Mouse (Mus musculus): Measurements from ENCODE around the gene Kirrel2.
A peak's percentile ranks its signal among the peaks of the same experiment; 100 is the strongest.

Kirrel2 gene

GRCm38 (mm10) chr7:30444971-30445751 is 12.3 kb downstream of the Kirrel2 start, which contains the start of gene Aplp1:
Gene Aplp1 (minus strand): TSS chr7:30445535.
- DNase-seq: peak in 1 of 2 experiments; percentile 53

GRCm38 (mm10) chr7:30444154-30444970 is 13.1 kb downstream of the Kirrel2 start:
- no peak for DNase-seq

GRCm38 (mm10) chr7:30443696-30444095 is 13.8 kb downstream of the Kirrel2 start:
- no peak for DNase-seq

- peak in 1 of 2 experiments; percentile 57 for DNase-seq
These were observed 16.8 kb downstream of the Kirrel2 start for GRCm38 (mm10) chr7:30440697-30441096.

GRCm38 (mm10) chr7:30439734-30440133 is 17.8 kb downstream of the Kirrel2 start:
- no peak for DNase-seq

- DNase-seq: no peak
These were observed 20.6 kb downstream of the Kirrel2 start for GRCm38 (mm10) chr7:30436879-30437278.

GRCm38 (mm10) chr7:30435156-30435555 is 22.3 kb downstream of the Kirrel2 start:
- no peak for DNase-seq

GRCm38 (mm10) chr7:30434701-30435100 is 22.8 kb downstream of the Kirrel2 start:
- DNase-seq: no peak

GRCm38 (mm10) chr7:30434238-30434637 is 23.3 kb downstream of the Kirrel2 start:
- DNase-seq: no peak

- DNase-seq: peak; percentile 53 to 69
These were observed 25.7 kb downstream of the Kirrel2 start for GRCm38 (mm10) chr7:30431793-30432192.

- DNase-seq: no peak
These were observed 27.3 kb downstream of the Kirrel2 start for GRCm38 (mm10) chr7:30430191-30430590.

- no peak for DNase-seq
These were observed 28.2 kb downstream of the Kirrel2 start for GRCm38 (mm10) chr7:30429327-30429726.

- DNase-seq: peak; percentile 57 to 58
These were observed 34.3 kb downstream of the Kirrel2 start for GRCm38 (mm10) chr7:30423071-30423641.

GRCm38 (mm10) chr7:30422560-30422959 is 34.9 kb downstream of the Kirrel2 start:
- no peak for DNase-seq

- DNase-seq: peak; percentile 94 to 96
These were observed 35.5 kb downstream of the Kirrel2 start for GRCm38 (mm10) chr7:30421890-30422435.

- DNase-seq: peak; percentile 93 to 97
These were observed 36.2 kb downstream of the Kirrel2 start, which contains the start of gene Nfkbid for GRCm38 (mm10) chr7:30421175-30421889. Gene Nfkbid (plus strand): TSS chr7:30421732.

GRCm38 (mm10) chr7:30420673-30421072 is 36.8 kb downstream of the Kirrel2 start:
- no peak for DNase-seq

- peak; percentile 56 to 65 for DNase-seq
These were observed 37.7 kb downstream of the Kirrel2 start, which contains the start of gene Hcst for GRCm38 (mm10) chr7:30419561-30420499. Gene Hcst (minus strand): TSS chr7:30419854.

GRCm38 (mm10) chr7:30417856-30418255 is 39.6 kb downstream of the Kirrel2 start:
- DNase-seq: peak in 1 of 2 experiments; percentile 44

- DNase-seq: peak in 1 of 2 experiments; percentile 54
These were observed 43.9 kb downstream of the Kirrel2 start, which contains the start of gene Tyrobp for GRCm38 (mm10) chr7:30413596-30413995. Gene Tyrobp (plus strand): TSS chr7:30413760.

- peak in 1 of 2 experiments; percentile 43 for DNase-seq
These were observed 44.7 kb downstream of the Kirrel2 start for GRCm38 (mm10) chr7:30412735-30413147.

All from spleen, adult 18-20 months (tissue).